Mouse (Mus musculus): ENCODE measurements around the gene Frrs1. TPM values are rescaled to one million over a fixed set of nuclear protein-coding genes. Genes with fewer than 3 reads are reported as not detected.
A peak's percentile ranks its signal among the peaks of the same experiment; 100 is the strongest.

Frrs1 gene
- polyA plus RNA-seq, 1 experiment, result 0.92 TPM

DNA sequence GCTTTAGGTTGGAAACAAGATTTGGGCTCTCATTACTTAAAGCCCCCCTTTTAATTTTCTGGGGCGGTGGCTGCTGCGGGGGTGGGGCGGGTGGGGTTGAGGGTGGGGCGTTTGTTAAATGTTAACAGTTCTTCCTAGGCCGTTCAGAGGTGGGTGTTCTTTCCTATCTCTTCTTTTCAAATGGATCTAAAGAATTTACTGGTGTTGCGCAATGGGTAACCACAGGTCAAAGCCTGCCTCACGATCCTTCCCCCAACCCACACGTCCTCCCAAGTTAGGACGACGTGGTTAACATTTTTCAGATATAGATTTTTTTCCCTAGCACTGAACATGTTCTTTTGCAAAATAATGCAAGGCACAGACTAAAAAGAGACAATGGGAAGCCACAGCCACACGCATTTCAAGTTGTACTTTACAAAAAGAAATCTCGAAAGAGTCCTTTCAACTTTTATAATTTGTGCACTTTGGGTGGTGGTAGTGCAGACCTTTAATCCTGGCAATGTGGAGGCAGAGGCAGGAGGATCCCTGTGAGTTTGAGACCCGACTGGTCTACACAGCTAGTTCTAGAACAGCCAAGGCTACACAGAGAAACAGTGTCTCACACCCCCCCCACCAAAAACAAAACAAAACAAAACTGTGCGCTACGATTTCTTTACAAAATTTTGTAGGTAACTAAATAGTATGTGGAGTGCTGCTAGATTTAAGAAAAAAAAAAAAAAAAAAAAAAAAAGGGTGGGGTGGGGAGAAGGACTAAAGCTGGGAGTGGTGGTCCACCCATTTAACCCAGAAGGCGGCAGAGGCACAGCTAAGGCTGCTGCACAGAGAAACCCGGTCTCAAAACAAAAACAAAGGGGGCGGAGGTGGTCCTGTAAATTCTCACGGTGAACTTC lies 1.3 kb downstream of the Frrs1 start:
- peaks cover 73% of the 10 kb centered on the region for H3K4me1 ChIP-seq (ENCODE audit: control insufficient read depth)
- H3K36me3 ChIP-seq (ENCODE audit: control insufficient read depth), result peaks cover 20% of the 10 kb centered on the region
- H3K4me3 ChIP-seq (replicated peaks), result peak overlapping the region; percentile 95
- H3K27me3 ChIP-seq (ENCODE audit: control insufficient read depth), result no peaks in the 10 kb centered on the region
- no peaks in the 10 kb centered on the region for H3K9me3 ChIP-seq (ENCODE audit: control insufficient read depth, low read length)
- TF ChIP-seq GATA1 (IDR thresholded peaks at IDR 0.05; ENCODE audit: low read length) (no peak), TAL1 (IDR thresholded peaks at IDR 0.05; ENCODE audit: low read length) (no peak)

DNA sequence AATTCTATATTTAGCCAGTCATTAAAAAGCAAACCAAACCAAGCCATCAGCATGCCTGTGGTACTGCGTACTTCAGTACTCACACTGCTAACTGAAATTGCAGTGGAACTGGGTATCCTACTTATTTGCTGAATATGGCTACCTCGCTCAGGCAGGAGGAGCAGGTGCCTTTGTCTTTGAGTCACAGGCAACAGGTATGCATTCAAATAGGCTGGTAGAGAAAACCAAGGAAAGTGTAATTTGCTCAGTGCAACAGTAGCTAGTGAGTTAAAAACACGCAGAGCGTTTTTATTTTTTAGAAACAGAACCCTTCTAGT lies 1.9 kb downstream of the Frrs1 start:
- TF ChIP-seq TAL1 (IDR thresholded peaks at IDR 0.05; ENCODE audit: low read length) (no peak), GATA1 (IDR thresholded peaks at IDR 0.05; ENCODE audit: low read length) (no peak)
- Histone ChIP-seq H3K9me3 (ENCODE audit: control insufficient read depth, low read length) (no peaks in the 10 kb centered on the region), H3K4me3 (replicated peaks) (peak overlapping the region; percentile 95), H3K27me3 (ENCODE audit: control insufficient read depth) (no peaks in the 10 kb centered on the region), H3K4me1 (ENCODE audit: control insufficient read depth) (peaks cover 73% of the 10 kb centered on the region), H3K36me3 (ENCODE audit: control insufficient read depth) (peaks cover 25% of the 10 kb centered on the region)

DNA sequence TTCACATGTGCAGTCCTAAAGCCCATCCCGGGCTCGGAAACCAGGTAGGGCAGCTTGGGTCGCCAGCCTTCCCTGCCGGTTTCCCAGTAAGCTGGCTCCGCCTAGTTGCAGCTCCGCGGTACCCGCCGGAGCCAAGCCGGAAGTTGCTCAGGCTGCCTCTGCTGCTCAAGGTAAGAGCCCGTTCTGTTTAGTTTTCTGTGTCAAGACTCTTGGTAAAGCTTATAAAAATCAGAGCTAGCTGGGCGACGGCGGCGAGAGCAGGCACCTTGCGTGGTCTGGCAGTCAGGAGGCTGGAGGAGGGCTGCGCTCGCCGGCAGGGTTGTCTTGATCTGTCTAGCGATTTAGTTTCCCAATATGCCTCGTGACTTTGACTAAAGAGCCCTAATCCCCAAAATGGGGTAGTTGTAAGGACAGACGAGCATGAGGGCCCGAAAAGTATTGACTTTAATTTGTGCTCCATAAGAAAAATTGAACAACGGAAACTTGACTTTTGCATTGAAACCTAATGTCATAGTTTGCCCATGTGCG lies 2.3 kb downstream of the Frrs1 start:
- Histone ChIP-seq H3K4me1 (ENCODE audit: control insufficient read depth) (peaks cover 74% of the 10 kb centered on the region), H3K36me3 (ENCODE audit: control insufficient read depth) (peaks cover 29% of the 10 kb centered on the region), H3K27me3 (ENCODE audit: control insufficient read depth) (no peaks in the 10 kb centered on the region), H3K4me3 (replicated peaks) (peak overlapping the region; percentile 95), H3K9me3 (ENCODE audit: control insufficient read depth, low read length) (no peaks in the 10 kb centered on the region)
- no peak for TF ChIP-seq TAL1 (IDR thresholded peaks at IDR 0.05; ENCODE audit: low read length)

DNA sequence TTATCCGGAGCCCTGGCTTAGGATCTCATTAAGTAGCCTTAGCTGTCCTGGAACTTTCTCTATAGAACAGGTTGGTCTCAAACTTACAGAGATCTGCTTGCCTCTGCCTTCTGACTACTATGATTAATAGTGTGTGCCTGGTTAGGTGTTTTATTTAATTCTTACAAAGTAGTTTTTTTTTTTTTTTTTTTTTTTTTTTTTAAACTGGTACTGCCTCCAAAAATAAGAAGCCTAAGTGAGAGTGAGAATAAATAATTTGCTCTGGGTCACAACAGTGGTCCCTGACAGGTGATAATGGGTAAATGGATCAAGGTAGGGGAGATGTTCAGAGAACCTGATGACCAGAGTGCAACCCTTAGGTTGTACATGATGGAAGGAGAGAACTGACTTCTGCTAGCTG lies 3.4 kb downstream of the Frrs1 start:
- Histone ChIP-seq H3K4me1 (ENCODE audit: control insufficient read depth) (peaks cover 75% of the 10 kb centered on the region), H3K36me3 (ENCODE audit: control insufficient read depth) (peaks cover 39% of the 10 kb centered on the region), H3K4me3 (replicated peaks) (peak overlapping the region; percentile 95), H3K27me3 (ENCODE audit: control insufficient read depth) (no peaks in the 10 kb centered on the region), H3K9me3 (ENCODE audit: control insufficient read depth, low read length) (no peaks in the 10 kb centered on the region)
- TF ChIP-seq GATA1 (IDR thresholded peaks at IDR 0.05; ENCODE audit: low read length), result no peak
- no peak for TF ChIP-seq TAL1 (IDR thresholded peaks at IDR 0.05; ENCODE audit: low read length)

DNA sequence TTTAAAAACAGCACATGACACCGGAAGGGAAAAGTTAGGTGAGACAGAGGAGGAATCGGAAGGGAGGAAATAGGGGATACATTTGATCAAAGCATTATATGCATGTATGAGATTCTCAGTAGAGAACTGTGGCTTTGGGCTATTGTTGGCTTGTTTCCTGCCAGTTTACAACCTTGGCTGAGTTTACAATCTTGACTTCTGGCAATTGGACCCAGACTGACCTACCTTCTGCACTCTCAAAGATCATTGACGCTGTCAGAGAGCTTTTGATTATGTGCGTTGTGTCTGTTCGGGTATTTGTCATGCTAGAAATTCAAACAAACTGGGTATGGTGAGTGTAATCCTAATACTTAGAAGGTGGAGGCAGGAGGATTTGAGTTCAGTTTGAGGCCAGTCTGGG lies 5.2 kb downstream of the Frrs1 start:
- Histone ChIP-seq H3K27me3 (ENCODE audit: control insufficient read depth) (no peaks in the 10 kb centered on the region), H3K4me3 (replicated peaks) (peak overlapping the region; percentile 95), H3K36me3 (ENCODE audit: control insufficient read depth) (peaks cover 50% of the 10 kb centered on the region), H3K9me3 (ENCODE audit: control insufficient read depth, low read length) (no peaks in the 10 kb centered on the region), H3K4me1 (ENCODE audit: control insufficient read depth) (peaks cover 67% of the 10 kb centered on the region)
- TF ChIP-seq TAL1 (IDR thresholded peaks at IDR 0.05; ENCODE audit: low read length), result no peak
- no peak for TF ChIP-seq GATA1 (IDR thresholded peaks at IDR 0.05; ENCODE audit: low read length)

DNA sequence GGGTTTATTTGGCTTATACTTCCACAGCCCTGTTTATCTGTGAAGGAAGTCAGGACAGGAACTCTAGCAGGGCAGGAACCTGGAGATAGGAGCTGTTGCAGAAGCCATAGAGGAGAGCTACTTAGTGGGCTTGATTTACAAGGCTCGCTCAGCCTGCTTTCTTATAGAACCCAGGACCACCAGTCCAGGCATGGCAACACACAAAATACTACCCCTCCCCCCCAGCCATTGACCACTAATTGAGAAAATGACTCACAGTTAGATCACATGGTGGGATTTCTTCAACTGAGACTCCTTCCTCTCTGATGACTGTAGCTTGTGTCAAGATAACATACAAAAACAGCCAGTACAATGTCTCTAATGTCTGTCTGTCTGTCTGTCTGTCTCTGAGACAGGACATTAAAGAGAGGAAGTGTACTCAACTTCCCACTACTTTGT lies 6.0 kb downstream of the Frrs1 start:
- peaks cover 64% of the 10 kb centered on the region for H3K4me1 ChIP-seq (ENCODE audit: control insufficient read depth)
- H3K36me3 ChIP-seq (ENCODE audit: control insufficient read depth), result peaks cover 56% of the 10 kb centered on the region
- TF ChIP-seq GATA1 (IDR thresholded peaks at IDR 0.05; ENCODE audit: low read length) (no peak), TAL1 (IDR thresholded peaks at IDR 0.05; ENCODE audit: low read length) (no peak)
- H3K27me3 ChIP-seq (ENCODE audit: control insufficient read depth), result no peaks in the 10 kb centered on the region
- peak overlapping the region; percentile 28 for H3K4me3 ChIP-seq (replicated peaks)
- H3K9me3 ChIP-seq (ENCODE audit: control insufficient read depth, low read length), result no peaks in the 10 kb centered on the region

DNA sequence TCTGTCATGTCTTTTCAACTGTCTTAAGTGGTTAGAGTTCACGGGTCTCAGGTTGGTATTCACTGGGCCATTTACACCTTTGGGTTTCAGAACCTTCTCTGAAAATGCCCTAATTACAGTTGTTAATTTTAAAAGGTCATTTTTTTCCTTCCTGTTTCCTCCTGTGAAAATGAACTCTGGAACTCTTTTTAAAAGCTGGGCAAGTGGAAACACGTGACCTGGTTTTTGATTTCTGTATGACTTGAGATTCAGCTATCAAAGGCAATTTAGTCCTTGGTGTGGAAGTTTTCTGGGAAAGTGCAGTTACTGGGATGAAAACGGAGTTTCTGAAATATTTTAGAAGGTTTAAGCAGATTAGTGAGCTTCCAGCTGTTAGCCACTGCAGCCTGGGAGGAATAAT lies 11.1 kb downstream of the Frrs1 start:
- peaks cover 83% of the 10 kb centered on the region for H3K36me3 ChIP-seq (ENCODE audit: control insufficient read depth)
- no peaks in the 10 kb centered on the region for H3K27me3 ChIP-seq (ENCODE audit: control insufficient read depth)
- no peak overlapping the region for H3K4me3 ChIP-seq (replicated peaks)
- no peaks in the 10 kb centered on the region for H3K9me3 ChIP-seq (ENCODE audit: control insufficient read depth, low read length)
- TF ChIP-seq TAL1 (IDR thresholded peaks at IDR 0.05; ENCODE audit: low read length) (no peak), GATA1 (IDR thresholded peaks at IDR 0.05; ENCODE audit: low read length) (no peak)
- H3K4me1 ChIP-seq (ENCODE audit: control insufficient read depth), result peaks cover 41% of the 10 kb centered on the region

DNA sequence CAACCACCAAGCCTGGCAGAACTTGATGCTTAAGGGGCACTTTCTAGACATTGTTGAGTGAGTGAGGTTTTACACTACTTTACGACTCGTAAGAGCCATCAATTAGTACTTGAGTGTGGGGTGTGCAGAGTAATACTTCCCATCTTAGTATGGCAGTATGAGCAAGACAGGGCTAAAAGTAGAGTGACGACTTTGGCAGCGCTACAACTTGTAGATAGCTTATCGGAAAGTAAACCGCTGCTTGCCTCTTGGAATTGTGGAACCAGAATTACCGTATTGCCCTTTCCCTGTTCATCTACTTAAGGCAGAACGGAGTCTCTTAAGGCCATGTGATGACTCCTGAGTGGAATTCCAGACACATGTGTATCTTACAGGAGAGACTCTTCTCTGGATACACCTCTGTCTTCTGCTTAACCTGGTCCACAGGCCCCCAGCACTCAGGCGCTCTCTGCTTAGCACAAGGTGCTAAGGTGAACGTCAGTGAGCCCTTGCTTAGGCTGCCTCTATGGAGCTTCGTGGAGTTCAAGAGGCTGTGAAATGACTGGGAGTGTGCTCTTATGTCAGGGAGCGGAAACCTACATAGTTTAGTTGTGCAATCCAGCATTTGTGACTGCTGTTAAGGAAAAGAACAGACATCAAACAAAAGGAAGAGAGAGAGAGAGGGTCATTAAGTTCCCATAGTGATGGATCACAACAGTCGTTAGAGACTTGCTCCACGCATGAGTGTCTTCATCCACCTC lies 23.1 kb downstream of the Frrs1 start:
- H3K4me3 ChIP-seq (replicated peaks), result no peak overlapping the region
- no peaks in the 10 kb centered on the region for H3K9me3 ChIP-seq (ENCODE audit: control insufficient read depth, low read length)
- TF ChIP-seq GATA1 (IDR thresholded peaks at IDR 0.05; ENCODE audit: low read length), result no peak
- H3K27me3 ChIP-seq (ENCODE audit: control insufficient read depth), result no peaks in the 10 kb centered on the region
- H3K36me3 ChIP-seq (ENCODE audit: control insufficient read depth), result peaks cover 99% of the 10 kb centered on the region
- H3K4me1 ChIP-seq (ENCODE audit: control insufficient read depth), result no peaks in the 10 kb centered on the region

DNA sequence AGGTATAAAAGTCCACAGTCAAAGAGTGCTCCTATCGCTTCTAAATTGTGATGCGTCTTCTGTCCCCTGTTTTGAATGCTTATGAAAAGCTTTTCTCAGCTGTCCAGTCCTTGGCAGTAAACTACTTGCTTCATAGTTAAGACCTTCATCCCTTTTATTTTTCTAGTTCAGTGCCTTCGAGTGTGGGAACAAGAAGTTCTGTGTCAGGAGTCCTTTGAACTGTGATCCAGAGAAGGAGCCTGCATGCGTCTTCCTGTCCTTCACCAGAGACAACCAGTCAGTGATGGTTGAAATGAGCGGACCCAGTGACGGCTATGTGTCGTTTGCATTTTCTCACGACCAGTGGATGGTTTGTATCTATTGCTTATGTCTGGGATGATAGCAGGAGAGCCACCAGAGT lies 25.7 kb downstream of the Frrs1 start:
- H3K4me3 ChIP-seq (replicated peaks), result no peak overlapping the region
- TF ChIP-seq TAL1 (IDR thresholded peaks at IDR 0.05; ENCODE audit: low read length) (no peak), GATA1 (IDR thresholded peaks at IDR 0.05; ENCODE audit: low read length) (no peak)
- H3K27me3 ChIP-seq (ENCODE audit: control insufficient read depth), result no peaks in the 10 kb centered on the region
- no peaks in the 10 kb centered on the region for H3K4me1 ChIP-seq (ENCODE audit: control insufficient read depth)
- peaks cover 93% of the 10 kb centered on the region for H3K36me3 ChIP-seq (ENCODE audit: control insufficient read depth)
- H3K9me3 ChIP-seq (ENCODE audit: control insufficient read depth, low read length), result no peaks in the 10 kb centered on the region

All from erythroblast, embryonic 14.5 days (primary cell).